Mouse (Mus musculus) liver, embryonic 14.5 days (tissue): ENCODE data around the gene Grip1. TPM values are rescaled to one million over a fixed set of nuclear protein-coding genes. Genes with fewer than 3 reads are reported as not detected.

ENCODE experiments used
- ATAC-seq: fragments of 200-750 bp; cut with Nextera tagmentation; 2 replicates; pipeline ENCODE4 v1.8.0; 2017; ENCODE audit warnings: moderate number of reproducible peaks, mild to moderate bottlenecking, moderate library complexity; ENCODE audit not compliant: insufficient read depth
- DNase-seq, 3 experiments: peaks; one replicate each; pipeline ENCODE4 v3.0.0-alpha.2; 2012 to 2013; ENCODE audit warnings: low read depth in 3 of 3, low spot score in 3 of 3
- H3K27ac ChIP-seq: fragments of 300-500 bp; sonication (generic); 2 replicates; pipeline ENCODE4 v1.5.1; 2014; ENCODE audit warnings: moderate library complexity, mild to moderate bottlenecking, control low read depth, inconsistent platforms
- H3K27me3 ChIP-seq: fragments of 300-500 bp; sonication (generic); 2 replicates; pipeline ENCODE4 v1.6.1; 2014; ENCODE audit warnings: mild to moderate bottlenecking, low read length, moderate library complexity; ENCODE audit not compliant: control insufficient read depth, insufficient read depth
- H3K36me3 ChIP-seq: fragments of 300-500 bp; sonication (generic); replicated peaks from 2 replicates; pipeline ENCODE4 v1.6.1; 2014; ENCODE audit warnings: low read depth; ENCODE audit not compliant: control insufficient read depth, insufficient read depth
- H3K4me1 ChIP-seq, 2 experiments: fragments of 200-500 bp in 1 of 2; fragments of 300-500 bp in 1 of 2; sonication (generic) in 1 of 2; replicated peaks; 2 replicates each; pipeline ENCODE4 v1.6.1; 2012 to 2014; ENCODE audit warnings: antibody characterized with exemption in 1 of 2, inconsistent platforms in 1 of 2, low read length in 1 of 2; ENCODE audit not compliant: control insufficient read depth in 2 of 2, insufficient read depth in 2 of 2
- H3K4me2 ChIP-seq: fragments of 300-500 bp; sonication (generic); 2 replicates; pipeline ENCODE4 v1.6.1; 2014; ENCODE audit warnings: low read depth, mild to moderate bottlenecking, control low read depth, moderate library complexity
- H3K4me3 ChIP-seq, 2 experiments: fragments of 200-500 bp in 1 of 2; fragments of 300-500 bp in 1 of 2; sonication (generic) in 1 of 2; 2 replicates each; pipeline ENCODE4 v1.5.1; 2012 to 2014; ENCODE audit warnings: low read depth in 2 of 2, low read length in 2 of 2, mild to moderate bottlenecking in 2 of 2, control low read depth in 1 of 2, inconsistent platforms in 1 of 2, moderate library complexity in 1 of 2; ENCODE audit not compliant: insufficient read depth in 1 of 2
- H3K9ac ChIP-seq: fragments of 300-500 bp; sonication (generic); replicated peaks from 2 replicates; pipeline ENCODE4 v1.6.1; 2014; ENCODE audit warnings: mild to moderate bottlenecking, control low read depth, moderate library complexity
- H3K9me3 ChIP-seq: fragments of 300-500 bp; sonication (generic); 2 replicates; pipeline ENCODE4 v1.6.1; 2016; ENCODE audit warnings: low read length, mixed read lengths; ENCODE audit not compliant: control insufficient read depth
- CTCF ChIP-seq: IDR thresholded peaks from 2 replicates; pipeline ENCODE4 v1.5.1; 2016; ENCODE audit warnings: antibody characterized with exemption, low read depth, control low read depth
- EP300 ChIP-seq: IDR thresholded peaks from 2 replicates; pipeline ENCODE4 v1.6.1; 2016; ENCODE audit warnings: antibody characterized with exemption, low read depth
- WGBS: fragments of 180-500 bp; shearing (Covaris S2); extraction: QIAGEN DNeasy Blood & Tissue Kit; methylation state at CpG from one replicate; pipeline ENCODE4 v1.1.7; 2014; ENCODE audit not compliant: insufficient replicate concordance; 5-methylcytosine and 5-hydroxymethylcytosine counted together
- polyA plus RNA-seq, 2 experiments: library from polyadenylated mRNA; depleted of rRNA in 1 of 2; stranded (reverse) in 1 of 2; unstranded in 1 of 2; fragments of >200 nt; fragmentation: Nextera tagmentation in 1 of 2; extraction: Ambion mirVana in 1 of 2; gene quantifications; 2 replicates each; pipeline versions ENCODE4 v1.2.1 to v1.2.3; 2012 to 2014

The Grip1 gene
- polyA plus RNA-seq, 2 experiments, result 0.37 to 0.56 TPM

- H3K4me2 ChIP-seq, result no peak overlapping the region
- WGBS, result 60% methylated on average over 14 of the region's 14 CpGs
Measured at GRCm38 (mm10) chr10:119615240-119615885, 161.7 kb downstream of the Grip1 start.

GRCm38 (mm10) chr10:119616078-119616477 is 162.4 kb downstream of the Grip1 start:
- no peak overlapping the region for H3K9ac ChIP-seq
- DNase-seq (no peak), ATAC-seq (no peak)
- peaks cover 0 to 8% of the 10 kb centered on the region in 2 experiments; a peak in 2 of 4 replicates for H3K4me1 ChIP-seq
- no peaks in the 10 kb centered on the region for H3K27me3 ChIP-seq
- peaks cover 2% of the 10 kb centered on the region; the same call in 1 of the 2 replicates for H3K9me3 ChIP-seq
- no peak overlapping the region for H3K27ac ChIP-seq
- TF ChIP-seq EP300 (no peak), CTCF (no peak)
- no peak overlapping the region for H3K4me2 ChIP-seq
- no peaks in the 10 kb centered on the region for H3K36me3 ChIP-seq
- WGBS, result 74% methylated on average over 3 of the region's 3 CpGs
- H3K4me3 ChIP-seq, result no peak overlapping the region

More at GRCm38 (mm10) chr10:119615240-119615885, 161.7 kb downstream of the Grip1 start:
- no peak overlapping the region for H3K4me3 ChIP-seq
- H3K27ac ChIP-seq, result no peak overlapping the region
- DNase-seq (peak; percentile 1 to 3 (median 1)), ATAC-seq (peak; percentile 48; the same call in 1 of the 2 replicates)
- no peaks in the 10 kb centered on the region for H3K36me3 ChIP-seq
- H3K27me3 ChIP-seq, result no peaks in the 10 kb centered on the region
- TF ChIP-seq EP300, result no peak
- no peak for TF ChIP-seq CTCF
- peaks cover 0 to 9% of the 10 kb centered on the region in 2 experiments; a peak in 2 of 4 replicates for H3K4me1 ChIP-seq
- H3K9me3 ChIP-seq, result peaks cover 2% of the 10 kb centered on the region; the same call in 1 of the 2 replicates
- no peak overlapping the region for H3K9ac ChIP-seq

- no peaks in the 10 kb centered on the region for H3K4me1 ChIP-seq
Measured at GRCm38 (mm10) chr10:119628656-119629055, 175.0 kb downstream of the Grip1 start.

GRCm38 (mm10) chr10:119630401-119630800 is 176.8 kb downstream of the Grip1 start:
- no peak overlapping the region for H3K9ac ChIP-seq
- no peaks in the 10 kb centered on the region for H3K9me3 ChIP-seq
- no peak overlapping the region for H3K4me2 ChIP-seq
- no peaks in the 10 kb centered on the region for H3K36me3 ChIP-seq
- H3K4me1 ChIP-seq, result no peaks in the 10 kb centered on the region
- H3K27me3 ChIP-seq, result no peaks in the 10 kb centered on the region
- no peak for ATAC-seq
- TF ChIP-seq CTCF, result no peak
- TF ChIP-seq EP300, result no peak
- H3K4me3 ChIP-seq, result no peak overlapping the region
- H3K27ac ChIP-seq, result no peak overlapping the region
- WGBS, result 78% methylated on average over 5 of the region's 5 CpGs
- DNase-seq, result no peak

More at GRCm38 (mm10) chr10:119628656-119629055, 175.0 kb downstream of the Grip1 start:
- no peaks in the 10 kb centered on the region for H3K27me3 ChIP-seq
- no peaks in the 10 kb centered on the region for H3K9me3 ChIP-seq
- H3K4me3 ChIP-seq, result no peak overlapping the region
- no peak overlapping the region for H3K27ac ChIP-seq
- TF ChIP-seq EP300, result no peak
- no peak for TF ChIP-seq CTCF
- H3K36me3 ChIP-seq, result no peaks in the 10 kb centered on the region
- DNase-seq (no peak), ATAC-seq (no peak)
- no peak overlapping the region for H3K9ac ChIP-seq
- H3K4me2 ChIP-seq, result no peak overlapping the region
- 49% methylated on average over 4 of the region's 4 CpGs for WGBS

GRCm38 (mm10) chr10:119631966-119632365 is 178.3 kb downstream of the Grip1 start:
- ATAC-seq, result no peak
- TF ChIP-seq EP300, result no peak
- Histone ChIP-seq H3K27me3 (no peaks in the 10 kb centered on the region), H3K9me3 (no peaks in the 10 kb centered on the region), H3K9ac (no peak overlapping the region), H3K4me1 (no peaks in the 10 kb centered on the region), H3K4me3 (no peak overlapping the region), H3K36me3 (no peaks in the 10 kb centered on the region), H3K27ac (no peak overlapping the region), H3K4me2 (no peak overlapping the region)
- no peak for DNase-seq
- WGBS, result 65% methylated on average over 9 of the region's 9 CpGs
